Mouse (Mus musculus) spleen, adult 2 months (tissue): ENCODE results near the gene Gapvd1.

ENCODE experiments used
- CTCF ChIP-seq: fragments of 200-500 bp; IDR thresholded peaks from 2 replicates; pipeline ENCODE4 v1.5.1; 2011; ENCODE audit warnings: mild to moderate bottlenecking, inconsistent platforms; ENCODE audit not compliant: insufficient read depth, insufficient read length, insufficient replicate concordance; ENCODE audit errors: extremely low read depth
- POLR2A ChIP-seq: fragments of 200-500 bp; IDR thresholded peaks from 2 replicates; pipeline ENCODE4 v1.6.1; 2011; ENCODE audit warnings: low read depth, low read length, inconsistent platforms

DNA sequence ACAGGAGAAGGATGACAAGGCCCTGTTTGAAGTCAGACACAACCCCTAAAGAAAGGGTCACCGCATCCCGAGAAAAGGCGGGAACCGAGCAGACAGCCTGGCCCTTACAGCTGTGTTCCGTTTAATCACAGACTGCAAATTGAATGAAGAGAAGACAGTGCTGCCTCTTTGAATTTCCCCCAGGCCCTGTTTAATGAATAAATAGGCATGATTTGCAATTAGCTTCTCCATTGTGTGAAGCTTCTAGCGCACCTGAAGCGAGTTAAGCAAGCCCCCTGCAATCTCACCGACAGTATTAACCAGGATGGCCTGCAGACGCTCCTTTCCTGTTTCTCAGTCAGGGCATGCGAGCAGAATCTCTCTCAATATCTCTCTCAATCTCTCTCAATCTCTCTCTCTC is 87.2 kb downstream of the Gapvd1 start:
- no peak for TF ChIP-seq CTCF
- no peak for TF ChIP-seq POLR2A
